15 mouse cellular contexts compared by ENCODE assay signal in genomic region chr4:132542724-132543123, GRCm38 (mm10). TPM values are rescaled to one million over a fixed set of nuclear protein-coding genes. Genes with fewer than 3 reads are reported as not detected.
DNase-seq lines count a peak whose midpoint lies in the region; ATAC-seq and TF ChIP-seq lines count a peak whose summit lies in the region.
"Had no signal": no experiment of that assay in that cellular context is flagged by ENCODE, and none has a peak within 500 bp of the region (broad histone marks: within the 10 kb centered on the region; RNA-seq: fewer than 3 reads in every experiment).

No protein-coding gene starts in this region.

- peak; percentile 57 for TF ChIP-seq CTCF in layer of hippocampus, adult 2 months (conservative IDR thresholded peaks at IDR 0.05)

- H3K4me1 ChIP-seq in forebrain, embryonic 11.5 days (replicated peaks; ENCODE audit: control insufficient read depth, insufficient read depth, low read length): no peaks in the 10 kb centered on the region
- H3K4me1 ChIP-seq: heart, embryonic 10.5 days had no signal

- no peak overlapping the region for H3K4me3 ChIP-seq in layer of hippocampus, adult 2 months
- no peak overlapping the region for H3K4me3 ChIP-seq in forebrain, embryonic 11.5 days (ENCODE audit: low read depth, low read length)
- H3K4me3 ChIP-seq: heart, embryonic 10.5 days; limb, embryonic 13.5 days had no signal

- H3K27ac ChIP-seq in layer of hippocampus, adult 2 months: peak overlapping the region; percentile 63
- no peak overlapping the region for H3K27ac ChIP-seq in forebrain, embryonic 11.5 days (ENCODE audit: low read depth, low read length)
- H3K27ac ChIP-seq: heart, embryonic 10.5 days; hindbrain, postnatal 0 days; limb, embryonic 13.5 days had no signal

- no peak for ATAC-seq in forebrain, embryonic 11.5 days (replicated peaks; ENCODE audit: low FRiP score)
- ATAC-seq: hindbrain, postnatal 0 days had no signal

- H3K9ac ChIP-seq in forebrain, embryonic 11.5 days (ENCODE audit: low read length): no peak overlapping the region
- H3K9ac ChIP-seq: limb, embryonic 13.5 days had no signal

- H3K36me3 ChIP-seq in forebrain, embryonic 11.5 days (ENCODE audit: control insufficient read depth, insufficient read depth, low read length): peaks cover 7% of the 10 kb centered on the region

- 81% methylated on average over 1 of the region's 1 CpGs for WGBS in forebrain, embryonic 11.5 days

- no peak overlapping the region for H3K4me2 ChIP-seq in forebrain, embryonic 11.5 days (ENCODE audit: low read depth, low read length, severe bottlenecking)
- H3K4me2 ChIP-seq: limb, embryonic 13.5 days; midbrain, embryonic 11.5 days had no signal

- peak in 1 of 2 experiments; percentile 60 for DNase-seq in layer of hippocampus, adult 2 months (ENCODE audit: low spot score in 2 of 2)
- no peak for DNase-seq in layer of hippocampus, postnatal 25 days (ENCODE audit: extremely low spot score in 1 of 2, low spot score in 1 of 2)
- peak; percentile 59 for DNase-seq in right cerebral cortex, adult 18-20 months
- no peak for DNase-seq in right cerebral cortex, postnatal 4 days
- DNase-seq in fibroblast of lung, adult 2 months (ENCODE audit: low read depth): peak; percentile 67
- DNase-seq in forebrain, embryonic 11.5 days (ENCODE audit: low spot score): no peak
- no peak for DNase-seq in spleen, postnatal 14 days (ENCODE audit: low spot score in 2 of 2)
- DNase-seq: cerebellum, adult 8-10 months; embryo, embryonic 11 days; heart, postnatal 36 days; kidney, adult 9 months had no signal

- no peaks in the 10 kb centered on the region for H3K9me3 ChIP-seq in forebrain, embryonic 11.5 days (ENCODE audit: control insufficient read depth, low read length)
- H3K9me3 ChIP-seq: heart, embryonic 10.5 days; limb, embryonic 13.5 days had no signal

- H3K27me3 ChIP-seq in forebrain, embryonic 11.5 days (ENCODE audit: control insufficient read depth, insufficient read depth, low read length): no peaks in the 10 kb centered on the region
- H3K27me3 ChIP-seq: limb, embryonic 13.5 days had no signal

RNA-seq across cellular contexts. Expression of gene Dnajc8, which starts 7.4 kb away (rescaled TPM):
- 10 to 100 TPM; 87.9 to 92.9 TPM for total RNA-seq in layer of hippocampus, adult 2 months (2021)
- total RNA-seq in layer of hippocampus, postnatal 25 days (2021): 10 to 100 TPM; 84.5 to 88.5 TPM
- polyA plus RNA-seq in forebrain, embryonic 11.5 days (2014; fragmentation: Nextera tagmentation; extraction: Ambion mirVana): 208 and 217 TPM in 2 replicates

RNA-seq across cellular contexts. Expression of gene Atpif1, which starts 9.3 kb away (rescaled TPM):
- 100 to 1,000 TPM; 416 to 419 TPM for total RNA-seq in layer of hippocampus, adult 2 months (2021)
- total RNA-seq in layer of hippocampus, postnatal 25 days (2021): 100 to 1,000 TPM; 461 to 496 TPM
- polyA plus RNA-seq in forebrain, embryonic 11.5 days (2014; fragmentation: Nextera tagmentation; extraction: Ambion mirVana): 905 and 906 TPM in 2 replicates

RNA-seq across cellular contexts. Expression of gene Ptafr, which starts 21.1 kb away (rescaled TPM):
- total RNA-seq in layer of hippocampus, adult 2 months (2021): 1 to 10 TPM; 1.0 to 1.1 TPM
- 1 to 10 TPM; 1.4 to 1.9 TPM for total RNA-seq in layer of hippocampus, postnatal 25 days (2021)
- 0.25 and 0.40 TPM in 2 replicates for polyA plus RNA-seq in forebrain, embryonic 11.5 days (2014; fragmentation: Nextera tagmentation; extraction: Ambion mirVana)

RNA-seq across cellular contexts. Expression of gene Sesn2, which starts 32.4 kb away (rescaled TPM):
- 10 to 100 TPM; 13.1 to 13.3 TPM for total RNA-seq in layer of hippocampus, adult 2 months (2021)
- total RNA-seq in layer of hippocampus, postnatal 25 days (2021): 10 to 100 TPM; 13.2 to 13.3 TPM
- 9.4 and 9.5 TPM in 2 replicates for polyA plus RNA-seq in forebrain, embryonic 11.5 days (2014; fragmentation: Nextera tagmentation; extraction: Ambion mirVana)

Comparison
In these comparisons a context has a peak if more than half of its experiments do, and no peak if none do; other contexts are left out.
1. DNase-seq: peak in right cerebral cortex, adult 18-20 months (single experiment) and fibroblast of lung, adult 2 months (single experiment); none in layer of hippocampus, postnatal 25 days (0 of 2), right cerebral cortex, postnatal 4 days (single experiment), forebrain, embryonic 11.5 days (single experiment) and spleen, postnatal 14 days (0 of 2).